Comparison of ENCODE assay signal across 22 mouse cellular contexts in the genomic region with DNA sequence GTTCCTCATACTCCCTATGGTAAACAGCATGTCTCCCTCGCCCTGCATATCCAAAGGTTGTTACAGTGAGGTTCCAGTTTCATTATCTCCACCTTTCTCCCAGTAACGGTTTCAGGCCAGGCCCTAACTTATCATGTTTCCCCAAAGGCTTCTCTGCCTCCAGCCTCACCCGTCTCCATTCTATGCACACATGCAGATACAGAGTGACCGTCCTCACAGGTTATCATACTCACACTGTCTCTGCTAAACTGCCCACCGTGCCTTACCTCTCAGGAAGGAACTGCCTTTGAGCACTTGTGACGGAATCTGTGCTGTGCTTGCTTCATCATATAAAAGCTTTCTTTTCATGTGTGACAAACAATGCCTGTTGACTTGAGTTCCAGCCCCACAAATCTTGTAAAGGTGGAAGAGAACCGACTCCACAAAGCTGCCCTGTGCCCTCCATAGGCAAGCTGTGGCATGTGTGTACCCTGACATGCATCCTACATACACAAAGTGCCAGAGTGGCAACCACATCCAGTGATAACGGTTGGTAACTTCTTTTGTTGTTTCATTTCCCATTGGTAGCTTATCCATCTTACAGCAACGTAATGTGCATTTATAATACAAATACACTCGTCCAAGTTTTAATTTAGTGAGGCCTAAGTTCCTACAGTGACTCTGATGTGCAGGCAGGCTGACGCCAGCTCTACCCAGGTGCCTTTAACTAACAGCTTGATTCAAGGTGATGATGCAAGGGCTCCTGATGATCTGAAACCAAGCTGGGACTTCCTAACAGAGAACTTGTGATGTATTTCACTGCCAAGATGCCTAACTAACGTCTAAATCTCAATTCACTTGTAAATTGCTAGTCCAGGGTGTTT. TPM values are rescaled to one million over a fixed set of nuclear protein-coding genes. Genes with fewer than 3 reads are reported as not detected.
A peak's percentile ranks its signal among the peaks of the same experiment; 100 is the strongest.
DNase-seq lines count a peak whose midpoint lies in the region; ATAC-seq and TF ChIP-seq lines count a peak whose summit lies in the region.
"Had no signal": no experiment of that assay in that cellular context is flagged by ENCODE, and none has a peak within 500 bp of the region (broad histone marks: within the 10 kb centered on the region; RNA-seq: fewer than 3 reads in every experiment).

No protein-coding gene starts in this region.

- peak overlapping the region; percentile 51 for H3K4me2 ChIP-seq in liver, embryonic 15.5 days
- H3K4me2 ChIP-seq: embryonic facial prominence, embryonic 13.5 days; midbrain, embryonic 12.5 days; neural tube, embryonic 12.5 days had no signal

- H3K4me1 ChIP-seq in MEL (ENCODE audit: control insufficient read depth in 1 of 2, insufficient read depth in 2 of 2, low read length in 2 of 2): peaks cover 6 to 17% of the 10 kb centered on the region in 2 experiments
- H3K4me1 ChIP-seq in liver, embryonic 15.5 days (replicated peaks): peaks cover 67% of the 10 kb centered on the region
- H3K4me1 ChIP-seq in kidney, adult 2 months (ENCODE audit: control insufficient read depth, insufficient read depth, low read length): peaks cover 9% of the 10 kb centered on the region; the same call in 1 of the 2 replicates
- H3K4me1 ChIP-seq: midbrain, embryonic 12.5 days; neural tube, embryonic 12.5 days had no signal

- TF ChIP-seq CTCF in MEL (IDR thresholded peaks at IDR 0.05 in 2 of 3, conservative IDR thresholded peaks at IDR 0.05 in 1 of 3; ENCODE audit: control insufficient read depth in 1 of 3, insufficient read depth in 1 of 3, low read depth in 2 of 3, low read length in 3 of 3, poor library complexity in 1 of 3, severe bottlenecking in 1 of 3): no peak
- TF ChIP-seq CTCF in kidney, adult 2 months (conservative IDR thresholded peaks at IDR 0.05; ENCODE audit: insufficient read depth, insufficient read length, low read depth, low read length): no peak

- peak overlapping the region; percentile 70 for H3K9ac ChIP-seq in MEL (ENCODE audit: control insufficient read depth, low read depth, low read length, poor library complexity, severe bottlenecking)
- no peak overlapping the region for H3K9ac ChIP-seq in liver, embryonic 15.5 days
- H3K9ac ChIP-seq: embryonic facial prominence, embryonic 13.5 days; midbrain, embryonic 12.5 days; neural tube, embryonic 12.5 days had no signal

- H3K27ac ChIP-seq in MEL (ENCODE audit: control insufficient read depth, low read depth, low read length): peak overlapping the region; percentile 94
- peak overlapping the region; percentile 86 for H3K27ac ChIP-seq in liver, embryonic 15.5 days (replicated peaks)
- H3K27ac ChIP-seq in kidney, adult 2 months (ENCODE audit: insufficient read depth, low read depth, low read length): no peak overlapping the region
- H3K27ac ChIP-seq: embryonic facial prominence, embryonic 13.5 days; forebrain, embryonic 10.5 days; midbrain, embryonic 12.5 days; neural tube, embryonic 12.5 days had no signal

- TF ChIP-seq POLR2A in MEL (IDR thresholded peaks at IDR 0.05; ENCODE audit: control insufficient read depth in 1 of 2, insufficient read depth in 1 of 2, low read depth in 1 of 2, low read length in 2 of 2, poor library complexity in 1 of 2): peak; percentile 41 to 54; a peak in 3 of 4 replicates
- no peak for TF ChIP-seq POLR2A in kidney, adult 2 months (IDR thresholded peaks at IDR 0.05; ENCODE audit: low read depth, low read length)

- peak overlapping the region; percentile 43 to 50 for H3K4me3 ChIP-seq in MEL (ENCODE audit: control insufficient read depth in 1 of 2, insufficient read depth in 1 of 2, low read depth in 2 of 2, low read length in 2 of 2)
- no peak overlapping the region for H3K4me3 ChIP-seq in liver, embryonic 15.5 days (replicated peaks)
- H3K4me3 ChIP-seq in kidney, adult 2 months (ENCODE audit: insufficient read depth, low read depth, low read length): no peak overlapping the region
- H3K4me3 ChIP-seq: embryonic facial prominence, embryonic 13.5 days; forebrain, embryonic 10.5 days; midbrain, embryonic 12.5 days; neural tube, embryonic 12.5 days had no signal

- peak; percentile 93 for ATAC-seq in erythroid progenitor cell, adult 5-6 weeks (replicated peaks; ENCODE audit: low FRiP score, poor library complexity, severe bottlenecking)
- ATAC-seq in liver, embryonic 15.5 days (ENCODE audit: insufficient read depth): peak; percentile 95
- ATAC-seq: activated CD4-positive, CD25-positive, alpha-beta regulatory T cell, adult 4 months; Patski had no signal

- WGBS in liver, embryonic 15.5 days (ENCODE audit: insufficient replicate concordance): 30% methylated on average over 12 of the region's 12 CpGs
- 83% methylated on average over 12 of the region's 12 CpGs for WGBS in kidney, adult 2 months

- no peaks in the 10 kb centered on the region for H3K9me3 ChIP-seq in MEL (replicated peaks; ENCODE audit: insufficient read depth, low read length)
- no peaks in the 10 kb centered on the region for H3K9me3 ChIP-seq in liver, embryonic 15.5 days (replicated peaks)
- H3K9me3 ChIP-seq: embryonic facial prominence, embryonic 13.5 days; forebrain, embryonic 10.5 days; midbrain, embryonic 12.5 days; neural tube, embryonic 12.5 days had no signal

- no peaks in the 10 kb centered on the region for H3K27me3 ChIP-seq in MEL (ENCODE audit: control insufficient read depth in 1 of 2, insufficient read depth in 2 of 2, low read length in 2 of 2)
- no peaks in the 10 kb centered on the region for H3K27me3 ChIP-seq in liver, embryonic 15.5 days
- H3K27me3 ChIP-seq in kidney, adult 2 months (replicated peaks; ENCODE audit: control insufficient read depth, insufficient read depth, low read length): no peaks in the 10 kb centered on the region
- H3K27me3 ChIP-seq: embryonic facial prominence, embryonic 13.5 days; neural tube, embryonic 12.5 days; Patski had no signal

- DNase-seq in MEL (ENCODE audit: low read depth, low spot score) (peak; percentile 86), MEL-GATA-1-ER (ENCODE audit: extremely low read depth, low read depth) (peak; percentile 70)
- no peak for DNase-seq in thymus, postnatal 14 days
- no peak for DNase-seq in kidney, adult 2 months
- DNase-seq in adrenal gland, postnatal 25 days: no peak
- DNase-seq in lung, postnatal 14 days: no peak
- DNase-seq: adrenal gland, postnatal 10 days; cerebellum, adult 18-20 months; heart, adult 18-20 months; kidney, adult 18-20 months; kidney, postnatal 14 days; left cerebral cortex, postnatal 4 days; right cerebral cortex, postnatal 4 days; thymus, adult 18-20 months had no signal

- peak; percentile 90 to 97 for TF ChIP-seq EP300 in MEL (IDR thresholded peaks at IDR 0.05; ENCODE audit: low read depth in 1 of 2, low read length in 2 of 2)

- peaks cover 0 to 27% of the 10 kb centered on the region in 2 experiments; a peak in 2 of 4 replicates for H3K36me3 ChIP-seq in MEL (ENCODE audit: control insufficient read depth in 1 of 2, insufficient read depth in 2 of 2, low read length in 2 of 2)
- no peaks in the 10 kb centered on the region for H3K36me3 ChIP-seq in liver, embryonic 15.5 days (replicated peaks)
- H3K36me3 ChIP-seq in kidney, adult 2 months (ENCODE audit: control insufficient read depth, insufficient read depth, low read length): no peaks in the 10 kb centered on the region
- H3K36me3 ChIP-seq: embryonic facial prominence, embryonic 13.5 days; forebrain, embryonic 10.5 days; midbrain, embryonic 12.5 days; neural tube, embryonic 12.5 days had no signal

- no peaks in the 10 kb centered on the region for H3K79me2 ChIP-seq in MEL (ENCODE audit: control insufficient read depth, insufficient read depth, low read length, poor library complexity)

- TF ChIP-seq RAD21 in MEL (IDR thresholded peaks at IDR 0.05; ENCODE audit: low read depth, low read length): no peak

TF ChIP-seq in MEL, 35 proteins besides CTCF, POLR2A, EP300 and RAD21 (continues in another document):
- peak; percentile 53; the same call in 1 of the 2 replicates for TF ChIP-seq RCOR1 (IDR thresholded peaks at IDR 0.05; ENCODE audit: low read depth, low read length)
- TF ChIP-seq CHD2 (IDR thresholded peaks at IDR 0.05; ENCODE audit: low read length): no peak; the same call in none of the 2 replicates
- no peak for TF ChIP-seq TBP (IDR thresholded peaks at IDR 0.05; ENCODE audit: low read depth, low read length)
- peak; percentile 58 for TF ChIP-seq TAL1 (IDR thresholded peaks at IDR 0.05; ENCODE audit: low read length)
- TF ChIP-seq NELFE (IDR thresholded peaks at IDR 0.05; ENCODE audit: low read depth, low read length): peak; percentile 71
- TF ChIP-seq E2F4 (IDR thresholded peaks at IDR 0.05; ENCODE audit: borderline replicate concordance, low read depth, low read length): no peak
- no peak for TF ChIP-seq GABPA (IDR thresholded peaks at IDR 0.05; ENCODE audit: low read depth, low read length)
- TF ChIP-seq MAFK (IDR thresholded peaks at IDR 0.05; ENCODE audit: borderline replicate concordance, low read depth, low read length): no peak
- peak; percentile 56; the same call in 1 of the 2 replicates for TF ChIP-seq BHLHE40 (IDR thresholded peaks at IDR 0.05; ENCODE audit: borderline replicate concordance, low read depth, low read length)
- TF ChIP-seq ZNF384 (IDR thresholded peaks at IDR 0.05; ENCODE audit: low read depth, low read length): 0 out of 2 replicates have a peak, but pooled peaks have one; percentile 4
- TF ChIP-seq ZC3H11A (IDR thresholded peaks at IDR 0.05; ENCODE audit: low read depth, low read length): no peak
- no peak for TF ChIP-seq USF1 (IDR thresholded peaks at IDR 0.05; ENCODE audit: low read depth, low read length)
- TF ChIP-seq POLR2AphosphoS5 (IDR thresholded peaks at IDR 0.05; ENCODE audit: borderline replicate concordance, low read depth, low read length): no peak
- no peak for TF ChIP-seq SMC3 (IDR thresholded peaks at IDR 0.05; ENCODE audit: low read depth, low read length)
- TF ChIP-seq MEF2A (IDR thresholded peaks at IDR 0.05; ENCODE audit: extremely low read depth, insufficient replicate concordance, low read depth, low read length, poor library complexity, severe bottlenecking): no peak
- TF ChIP-seq ETS1 (IDR thresholded peaks at IDR 0.05; ENCODE audit: low read depth, low read length): peak; percentile 78
- peak; percentile 32; the same call in 1 of the 2 replicates for TF ChIP-seq HCFC1 (IDR thresholded peaks at IDR 0.05; ENCODE audit: low read depth, low read length)
- TF ChIP-seq MAZ (IDR thresholded peaks at IDR 0.05; ENCODE audit: low read depth, low read length): 0 out of 2 replicates have a peak, but pooled peaks have one; percentile 3

RNA-seq across cellular contexts. Expression of a gene that starts 6.8 kb away (rescaled TPM):
- 380 and 494 TPM in 2 replicates for total RNA-seq in MEL (2012; rRNA removed)
- 1,000 to 10,000 TPM in 1 of 2 experiments, 100 to 1,000 TPM in 1; 474 to 1,094 TPM for polyA plus RNA-seq in MEL (2012; ENCODE audit: insufficient read depth in 1 of 2, insufficient read length in 2 of 2, low read depth in 1 of 2, low replicate concordance in 2 of 2, missing spikeins in 1 of 2)
- 342 and 358 TPM in 2 replicates for total RNA-seq in erythroid progenitor cell, adult 5-6 weeks (2015; ENCODE audit: low replicate concordance)
- 292 and 427 TPM in 2 replicates for total RNA-seq in erythroid progenitor cell, adult 5-6 weeks (2017; ENCODE audit: low replicate concordance)
- polyA plus RNA-seq in liver, embryonic 15.5 days (2015; fragmentation: Nextera tagmentation; extraction: Ambion mirVana): 982 and 1,104 TPM in 2 replicates
- polyA plus RNA-seq in kidney, adult 2 months (2012; rRNA removed): 965 and 1,226 TPM in 2 replicates
- total RNA-seq in adrenal gland, postnatal 25 days (2021): 1,418 and 1,524 TPM in 2 replicates

Comparison
In these comparisons a context has a peak if more than half of its experiments do, and no peak if none do; other contexts are left out.
1. DNase-seq: peak in MEL (single experiment) and MEL-GATA-1-ER (single experiment); none in thymus, postnatal 14 days (single experiment), kidney, adult 2 months (single experiment), adrenal gland, postnatal 25 days (single experiment) and lung, postnatal 14 days (single experiment).
2. H3K4me3 ChIP-seq: peak in MEL (2 of 2); none in liver, embryonic 15.5 days (single experiment) and kidney, adult 2 months (single experiment).